Mouse (Mus musculus) ES-E14 (cell line): ENCODE data around the gene Gpr18. TPM values are rescaled to one million over a fixed set of nuclear protein-coding genes. Genes with fewer than 3 reads are reported as not detected.

Experiments
- DNase-seq: peaks from one replicate; pipeline ENCODE4 v3.0.0-alpha.2; 2013; ENCODE audit warnings: low read depth, low spot score
- H3K27ac ChIP-seq: 2 replicates; pipeline ENCODE4 v1.5.1; 2012; ENCODE audit warnings: low read depth, mild to moderate bottlenecking, low read length, moderate library complexity, mixed read lengths; ENCODE audit not compliant: poor library complexity, insufficient read depth, severe bottlenecking
- H3K36me3 ChIP-seq: 2 replicates; pipeline ENCODE4 v1.6.1; 2012; ENCODE audit warnings: mild to moderate bottlenecking, low read length, moderate library complexity, mixed read lengths; ENCODE audit not compliant: control insufficient read depth, poor library complexity, insufficient read depth, severe bottlenecking
- H3K4me1 ChIP-seq, 2 experiments: fragments of 150-350 bp in 1 of 2; sonication (generic) in 1 of 2; 2 replicates each; pipeline ENCODE4 v1.6.1; 2012; ENCODE audit warnings: low read length in 2 of 2, mild to moderate bottlenecking in 1 of 2, mixed read lengths in 1 of 2; ENCODE audit not compliant: control insufficient read depth in 2 of 2, insufficient read depth in 2 of 2, poor library complexity in 1 of 2
- H3K4me3 ChIP-seq, 2 experiments: fragments of 150-350 bp in 1 of 2; sonication (generic) in 1 of 2; 2 replicates each; pipeline ENCODE4 v1.5.1; 2012; ENCODE audit warnings: low read length in 2 of 2, low read depth in 1 of 2, mild to moderate bottlenecking in 1 of 2, mixed read lengths in 1 of 2; ENCODE audit not compliant: insufficient read depth in 1 of 2, poor library complexity in 1 of 2, severe bottlenecking in 1 of 2
- H3K9ac ChIP-seq: 2 replicates; pipeline ENCODE4 v1.6.1; 2012; ENCODE audit warnings: low read depth, mild to moderate bottlenecking, low read length, mixed read lengths; ENCODE audit not compliant: poor library complexity, insufficient read depth, severe bottlenecking
- H3K9me3 ChIP-seq: fragments of 150-350 bp; sonication (generic); 2 replicates; pipeline ENCODE4 v1.6.1; 2012; ENCODE audit warnings: low read depth, mild to moderate bottlenecking, low read length; ENCODE audit not compliant: control insufficient read depth, insufficient read depth
- CHD2 ChIP-seq: IDR thresholded peaks from 2 replicates; pipeline ENCODE4 v1.6.1; 2014; ENCODE audit warnings: mild to moderate bottlenecking, low read depth, low read length, inconsistent platforms
- HCFC1 ChIP-seq: IDR thresholded peaks from 2 replicates; pipeline ENCODE4 v1.6.1; 2012; ENCODE audit warnings: low read length, inconsistent platforms, borderline replicate concordance; ENCODE audit not compliant: insufficient read depth
- MAFK ChIP-seq: IDR thresholded peaks from 2 replicates; pipeline ENCODE4 v1.6.1; 2014; ENCODE audit warnings: mild to moderate bottlenecking, low read depth, low read length, inconsistent platforms; ENCODE audit not compliant: insufficient read depth
- ZC3H11A ChIP-seq: IDR thresholded peaks from 2 replicates; pipeline ENCODE4 v1.6.1; 2012; ENCODE audit warnings: low read depth, mild to moderate bottlenecking, inconsistent platforms, low read length, borderline replicate concordance
- ZNF384 ChIP-seq: IDR thresholded peaks from 2 replicates; pipeline ENCODE4 v1.6.1; 2012; ENCODE audit warnings: low read depth, low read length, inconsistent platforms
- in situ Hi-C, 2 experiments: fragments of 600-800 bp; cut with MboI; formaldehyde crosslinking; loops; one replicate each; pipeline ENCODE4 v1.15.1; 2025; ENCODE audit warnings: low sequenced_read_pairs in 2 of 2, inconsistent platforms in 1 of 2; ENCODE audit not compliant: unreplicated experiment in 2 of 2
- total RNA-seq: library from RNA; depleted of rRNA; stranded (reverse); fragments of 300-350 nt; gene quantifications from 2 replicates; pipeline ENCODE4 v1.2.3, GENCODE M21; 2012

The Gpr18 gene
- total RNA-seq, 1 experiment: 0.49 TPM

DNA sequence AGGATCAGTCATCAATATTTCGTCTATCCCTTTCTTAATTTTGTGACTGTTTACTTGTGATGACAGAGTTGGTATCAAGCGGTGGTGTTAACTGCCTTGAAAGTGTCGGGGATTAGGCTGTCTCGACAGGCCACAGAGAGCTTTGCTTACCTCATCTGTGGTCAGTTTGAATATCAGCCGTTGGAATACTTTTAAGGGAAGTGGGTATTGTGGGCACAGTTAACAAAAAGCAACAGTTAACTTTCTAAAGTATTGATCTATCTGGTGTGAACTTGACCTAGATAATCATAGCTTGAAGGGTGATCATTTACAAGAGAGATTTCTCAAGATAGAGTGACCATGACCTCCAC is 19.0 kb upstream of the Gpr18 start:
- in situ Hi-C loops: no loop called here
- Histone ChIP-seq H3K9me3 (no peaks in the 10 kb centered on the region), H3K4me3 (no peak overlapping the region), H3K27ac (no peak overlapping the region), H3K9ac (no peak overlapping the region), H3K4me1 (peaks cover 4 to 8% of the 10 kb centered on the region in 2 experiments; a peak in 2 of 4 replicates), H3K36me3 (no peaks in the 10 kb centered on the region; the same call in 1 of the 2 replicates)
- no peak for DNase-seq
- no peak for TF ChIP-seq CHD2
- TF ChIP-seq HCFC1: no peak
- TF ChIP-seq MAFK: no peak
- TF ChIP-seq ZNF384: no peak
- no peak for TF ChIP-seq ZC3H11A

DNA sequence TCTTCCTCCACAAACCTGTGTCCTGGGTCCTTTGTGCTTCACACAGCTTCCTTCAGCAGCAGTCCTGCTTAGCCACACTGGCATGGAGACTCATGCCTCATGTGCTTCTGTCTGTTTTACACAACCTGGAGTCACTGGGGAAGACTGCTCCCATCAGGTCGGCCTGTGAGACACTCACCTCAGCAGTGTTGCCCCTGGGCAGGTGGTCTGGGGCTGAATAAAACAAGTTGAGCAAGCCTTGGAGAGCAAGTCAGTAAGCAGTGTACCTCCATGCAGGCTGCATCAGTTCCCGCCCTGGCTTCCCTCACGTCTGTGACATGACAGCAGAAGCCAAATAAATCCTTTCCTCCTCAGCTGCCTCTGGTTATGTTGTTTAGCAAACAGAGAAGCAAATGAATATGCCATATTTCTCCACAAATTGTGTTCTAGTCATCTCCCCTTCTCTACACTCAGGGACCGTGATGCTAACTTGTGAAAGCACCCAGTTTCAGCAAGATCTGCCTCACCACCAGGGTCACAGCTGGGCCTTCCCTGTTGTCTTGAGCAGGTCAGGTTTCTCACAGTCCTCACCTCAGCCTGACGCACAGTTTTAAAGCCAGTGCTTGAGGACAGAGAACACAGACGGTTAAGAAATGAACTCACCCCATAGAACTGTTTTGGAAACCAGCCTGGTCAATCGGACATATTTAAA is 18.5 kb upstream of the Gpr18 start:
- in situ Hi-C loops: no loop called here
- Histone ChIP-seq H3K9me3 (no peaks in the 10 kb centered on the region), H3K27ac (no peak overlapping the region), H3K4me1 (peaks cover 4 to 8% of the 10 kb centered on the region in 2 experiments; a peak in 2 of 4 replicates), H3K36me3 (no peaks in the 10 kb centered on the region; the same call in 1 of the 2 replicates), H3K4me3 (no peak overlapping the region), H3K9ac (no peak overlapping the region)
- TF ChIP-seq ZC3H11A (no peak), MAFK (no peak), CHD2 (no peak), ZNF384 (no peak), HCFC1 (no peak)
- DNase-seq: no peak

DNA sequence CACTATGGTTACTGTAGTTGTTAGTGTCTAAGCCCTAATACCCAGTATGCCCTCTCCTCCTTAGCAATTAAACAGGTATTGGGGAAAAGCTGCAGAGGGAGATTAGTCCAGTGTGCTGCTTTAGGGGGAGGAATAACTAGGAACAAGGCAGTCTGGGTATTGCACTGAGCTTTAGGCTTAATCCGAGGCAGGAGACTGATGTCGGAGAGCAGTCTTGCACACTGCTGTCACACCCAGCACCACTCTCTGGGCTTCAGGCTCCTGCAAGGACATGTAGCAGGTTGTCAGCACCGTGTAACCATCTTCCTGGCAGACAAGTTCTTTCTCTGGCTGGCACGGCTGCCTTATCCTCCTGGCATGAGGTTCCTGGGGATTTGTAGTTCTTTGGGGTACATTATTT is 16.6 kb upstream of the Gpr18 start:
- no peak overlapping the region for H3K9ac ChIP-seq
- peaks cover 6 to 8% of the 10 kb centered on the region in 2 experiments; a peak in 2 of 4 replicates for H3K4me1 ChIP-seq
- in situ Hi-C loops: no loop called here
- no peak overlapping the region for H3K27ac ChIP-seq
- no peak overlapping the region for H3K4me3 ChIP-seq
- H3K9me3 ChIP-seq: no peaks in the 10 kb centered on the region
- DNase-seq: no peak
- no peak for TF ChIP-seq MAFK
- TF ChIP-seq ZC3H11A: no peak
- TF ChIP-seq CHD2: no peak
- H3K36me3 ChIP-seq: no peaks in the 10 kb centered on the region; the same call in 1 of the 2 replicates

DNA sequence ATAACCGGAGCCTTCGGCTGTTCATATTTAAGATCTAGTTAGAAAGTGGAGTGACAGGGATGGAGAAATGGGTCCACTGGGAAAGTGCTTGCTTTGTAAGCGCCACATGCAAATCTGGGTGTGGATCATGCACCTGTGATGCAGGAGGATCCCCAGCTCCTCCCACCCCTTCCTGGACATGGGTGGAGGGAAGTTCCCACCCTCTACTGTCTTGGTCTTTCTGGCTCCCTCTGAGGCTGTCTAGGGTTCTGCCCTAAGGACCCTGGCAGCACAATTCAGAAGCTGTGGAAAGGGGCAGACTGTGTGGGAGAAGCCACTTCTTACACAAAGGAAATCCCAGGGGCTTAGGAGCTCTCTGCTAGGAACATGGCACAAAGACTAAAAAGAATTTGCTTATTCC is 16.0 kb upstream of the Gpr18 start:
- no peak overlapping the region for H3K4me3 ChIP-seq
- in situ Hi-C loops: no loop called here
- H3K36me3 ChIP-seq: no peaks in the 10 kb centered on the region; the same call in 1 of the 2 replicates
- TF ChIP-seq CHD2 (no peak), HCFC1 (no peak), ZC3H11A (no peak), MAFK (no peak), ZNF384 (no peak)
- no peak overlapping the region for H3K9ac ChIP-seq
- no peak overlapping the region for H3K27ac ChIP-seq
- DNase-seq: peak; percentile 42
- no peaks in the 10 kb centered on the region for H3K9me3 ChIP-seq
- peaks cover 6 to 8% of the 10 kb centered on the region in 2 experiments; a peak in 2 of 4 replicates for H3K4me1 ChIP-seq
